Mouse (Mus musculus) liver, embryonic 14.5 days (tissue): ENCODE results near the gene 4931406C07Rik.

Experiments used
- CTCF ChIP-seq: IDR thresholded peaks from 2 replicates; pipeline ENCODE4 v1.5.1; 2016; ENCODE audit warnings: antibody characterized with exemption, low read depth, control low read depth
- EP300 ChIP-seq: IDR thresholded peaks from 2 replicates; pipeline ENCODE4 v1.6.1; 2016; ENCODE audit warnings: antibody characterized with exemption, low read depth

DNA sequence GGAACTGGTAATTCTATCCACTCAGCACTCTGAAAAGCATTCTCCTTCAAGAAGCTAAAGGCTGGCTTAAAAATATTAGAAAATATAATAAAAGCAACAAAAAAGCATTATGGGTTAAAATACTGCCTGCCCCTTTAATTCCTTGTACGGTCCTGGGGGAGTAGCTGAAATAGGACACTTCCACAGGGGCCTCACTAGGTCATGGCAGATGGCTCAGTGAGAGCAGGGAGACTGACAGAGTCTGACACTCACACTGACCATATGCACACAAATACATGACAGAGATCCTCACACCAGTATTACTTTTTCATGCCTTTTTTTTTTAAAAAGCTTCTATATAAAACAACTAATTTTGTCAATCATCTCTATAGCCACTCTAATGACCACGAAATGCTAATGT lies 43.7 kb upstream of the 4931406C07Rik start:
- no peak for TF ChIP-seq CTCF
- no peak for TF ChIP-seq EP300
